Mouse (Mus musculus) thymus, adult 18-20 months (tissue): ENCODE results near the gene Fmnl3.

Experiments used
- DNase-seq, 2 experiments: peaks; one replicate each; pipeline ENCODE4 v3.0.0; 2022; ENCODE audit warnings: mixed read lengths in 2 of 2

Fmnl3 gene

DNA sequence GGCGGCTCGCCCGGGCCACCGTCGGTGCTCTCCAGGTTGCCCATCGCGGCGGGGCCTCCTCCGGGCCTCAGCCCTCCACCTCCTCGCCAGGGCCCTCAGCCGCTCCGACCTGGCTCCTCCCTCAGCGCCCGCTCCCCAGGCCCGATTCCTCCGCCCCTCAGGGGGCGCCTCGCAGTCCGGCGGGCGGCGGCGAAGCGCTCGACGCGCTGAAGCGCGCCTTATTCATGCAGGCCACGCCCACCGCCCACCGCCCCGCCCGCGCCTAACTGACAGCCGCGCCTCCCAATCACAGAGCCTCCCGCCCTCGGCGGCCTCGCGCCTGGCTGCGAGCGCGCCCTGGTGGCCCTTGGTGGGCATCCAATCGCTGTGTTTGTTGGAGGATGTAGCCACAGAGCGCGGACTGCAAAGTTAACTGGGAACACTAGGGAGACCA is at the start of gene Fmnl3:
Gene Fmnl3 (minus strand): TSS at position 224 of the 433 bp plus-strand sequence.
- DNase-seq: peak; percentile 91

DNA sequence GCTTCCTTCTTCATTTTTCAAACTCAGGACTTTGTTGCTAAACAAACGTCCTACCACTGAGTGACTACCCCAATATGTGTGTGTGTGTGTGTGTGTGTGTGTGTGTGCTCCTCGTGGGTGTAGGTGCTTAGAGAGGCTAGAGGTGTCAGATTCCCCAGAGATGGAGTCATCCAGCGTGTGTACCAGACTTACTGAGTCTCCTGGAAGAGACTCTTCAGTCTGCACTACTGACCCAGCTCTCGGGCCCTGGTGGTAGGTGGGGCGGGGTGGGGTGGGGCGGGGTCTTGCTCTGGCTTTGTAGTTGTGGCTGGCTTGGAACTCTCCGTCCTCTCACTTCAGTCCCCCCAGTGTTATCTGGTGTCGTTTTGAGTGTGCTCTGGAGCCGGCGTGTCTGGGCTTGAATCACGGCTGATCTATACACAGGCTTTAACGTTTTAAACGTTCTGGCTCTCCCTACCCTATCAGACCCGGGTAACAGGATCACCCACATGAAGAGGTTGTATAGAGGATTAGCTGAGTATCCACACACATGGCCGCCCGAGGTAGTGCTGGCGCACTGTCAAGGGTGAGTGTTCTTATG is 47.5 kb upstream of the Fmnl3 start:
- no peak for DNase-seq

DNA sequence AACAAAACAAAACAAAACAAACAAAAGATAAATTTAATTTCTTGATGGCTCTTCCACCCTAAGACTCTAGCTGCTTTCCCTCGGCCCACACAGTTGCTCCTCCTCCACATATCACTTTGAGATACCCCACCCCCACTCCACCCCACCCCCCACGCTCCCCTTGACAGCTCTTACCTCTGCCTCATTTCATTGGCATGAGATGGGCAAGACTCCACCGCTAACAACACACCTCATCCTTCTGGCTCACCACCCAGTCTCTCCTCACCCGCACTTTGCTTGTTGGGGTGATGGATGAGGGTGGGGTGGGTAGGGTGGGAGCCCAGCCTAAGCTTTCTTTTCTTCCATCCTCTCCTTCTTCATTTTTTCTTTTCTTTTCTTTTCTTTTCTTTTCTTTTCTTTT is 46.7 kb upstream of the Fmnl3 start:
- DNase-seq: no peak

GRCm38 (mm10) chr15:99416348-99416882 is 46.1 kb upstream of the Fmnl3 start:
- peak; percentile 39 to 45 for DNase-seq

- DNase-seq: no peak
Measured at GRCm38 (mm10) chr15:99415793-99416192, 45.5 kb upstream of the Fmnl3 start.

DNA sequence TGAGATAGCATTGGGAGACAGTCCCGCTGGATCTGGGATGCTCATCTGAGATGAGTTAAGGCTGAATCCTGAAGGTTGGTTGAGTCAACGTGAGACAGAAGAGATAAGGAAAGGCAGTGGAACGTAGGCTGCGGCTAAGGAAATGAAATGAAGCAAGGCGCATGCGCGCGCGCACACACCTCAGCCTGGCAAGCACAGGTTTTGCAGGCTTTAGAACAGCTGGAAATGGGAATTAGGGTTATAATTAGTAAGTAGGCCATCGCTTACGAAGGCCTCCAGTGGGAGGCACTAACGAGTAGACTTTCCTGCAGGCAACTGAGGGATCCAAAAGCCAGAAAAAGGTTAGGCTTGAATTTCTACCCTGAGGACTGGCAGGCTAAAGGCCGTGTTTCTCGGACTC is 41.5 kb upstream of the Fmnl3 start:
- DNase-seq: no peak

GRCm38 (mm10) chr15:99408845-99409244 is 38.6 kb upstream of the Fmnl3 start:
- no peak for DNase-seq

DNA sequence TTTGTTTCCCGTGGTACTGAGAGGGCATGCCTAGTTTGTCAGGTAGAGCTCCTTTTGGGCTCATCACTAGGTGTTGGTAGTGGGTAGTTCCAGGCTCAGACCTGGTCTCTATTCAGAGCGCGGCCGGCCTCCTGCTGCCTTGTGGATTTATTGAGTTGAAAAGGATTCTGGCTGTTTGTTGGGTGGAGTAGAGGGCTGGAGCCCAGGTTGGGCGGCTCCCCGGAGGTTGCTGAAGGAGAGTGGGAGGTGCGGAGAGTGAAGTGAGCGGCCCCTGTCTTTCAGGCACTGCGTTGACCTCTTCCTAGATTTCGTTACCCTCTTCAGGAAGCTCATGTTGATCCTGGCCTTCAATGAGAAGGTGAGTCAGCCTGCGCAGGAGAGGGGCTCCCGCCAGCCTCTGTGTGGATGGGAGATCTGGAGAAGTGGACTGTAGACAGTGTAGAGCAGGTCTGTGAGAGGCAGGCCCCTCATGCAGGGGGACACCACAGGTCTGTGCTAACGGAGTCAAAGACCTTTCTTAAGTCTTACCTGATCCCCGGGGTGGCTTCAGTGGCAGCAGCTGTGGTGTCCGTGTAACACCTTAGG is 36.8 kb upstream of the Fmnl3 start:
- DNase-seq: no peak

GRCm38 (mm10) chr15:99405150-99405549 is 34.9 kb upstream of the Fmnl3 start:
- no peak for DNase-seq

- DNase-seq: no peak
Measured at GRCm38 (mm10) chr15:99403159-99403889, 33.0 kb upstream of the Fmnl3 start.

DNA sequence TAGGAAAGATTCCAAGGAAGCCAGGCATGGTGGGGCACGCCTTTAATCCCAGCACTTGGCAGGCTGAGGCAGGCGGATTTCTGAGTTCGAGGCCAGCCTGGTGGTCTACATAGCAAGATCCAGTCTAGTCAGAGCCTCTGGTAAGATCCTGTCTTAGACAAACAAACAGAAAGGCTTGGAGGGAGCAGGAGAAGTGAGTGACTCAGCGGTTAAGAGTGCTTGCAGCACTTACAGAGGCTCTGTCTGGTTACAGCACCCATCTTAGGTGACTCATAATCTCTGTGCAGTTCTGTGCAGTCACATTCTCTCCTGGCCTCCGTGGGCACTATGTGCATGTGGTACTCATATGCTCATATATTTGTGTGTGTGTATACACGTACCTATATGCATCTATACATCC is 30.3 kb upstream of the Fmnl3 start:
- no peak for DNase-seq

- no peak for DNase-seq
Measured at GRCm38 (mm10) chr15:99399503-99400245, 29.4 kb upstream of the Fmnl3 start.

- DNase-seq: no peak
Measured at GRCm38 (mm10) chr15:99397622-99398021, 27.3 kb upstream of the Fmnl3 start.

DNA sequence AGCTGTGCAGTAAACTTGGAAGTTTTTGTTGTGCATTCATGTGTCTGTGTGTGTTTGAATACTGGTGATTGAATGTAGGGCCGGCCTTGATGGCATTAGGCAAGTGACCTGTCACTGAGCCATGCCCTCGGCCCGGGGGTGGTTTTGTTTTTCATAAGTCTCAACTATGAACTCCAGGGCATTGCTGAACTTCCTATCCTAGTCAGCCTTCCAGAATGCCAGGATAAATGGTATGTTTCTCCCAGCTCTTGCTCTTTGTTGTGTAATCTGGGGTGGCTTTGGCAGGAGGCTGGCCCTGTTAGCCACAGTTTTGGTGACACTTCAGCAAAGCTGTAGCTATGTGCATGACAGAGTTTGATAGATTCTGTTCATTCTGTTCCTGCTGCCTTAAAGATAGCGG is 26.6 kb upstream of the Fmnl3 start:
- no peak for DNase-seq

GRCm38 (mm10) chr15:99396462-99396861 is 26.2 kb upstream of the Fmnl3 start:
- DNase-seq: no peak

- DNase-seq: peak in 1 of 2 experiments; percentile 36
Measured at GRCm38 (mm10) chr15:99393386-99394252, 23.3 kb upstream of the Fmnl3 start.

GRCm38 (mm10) chr15:99392486-99393385 is 22.5 kb upstream of the Fmnl3 start, which contains the start of gene Tmbim6:
Gene Tmbim6 (plus strand): TSS chr15:99392882.
- DNase-seq: peak; percentile 98 to 100

DNA sequence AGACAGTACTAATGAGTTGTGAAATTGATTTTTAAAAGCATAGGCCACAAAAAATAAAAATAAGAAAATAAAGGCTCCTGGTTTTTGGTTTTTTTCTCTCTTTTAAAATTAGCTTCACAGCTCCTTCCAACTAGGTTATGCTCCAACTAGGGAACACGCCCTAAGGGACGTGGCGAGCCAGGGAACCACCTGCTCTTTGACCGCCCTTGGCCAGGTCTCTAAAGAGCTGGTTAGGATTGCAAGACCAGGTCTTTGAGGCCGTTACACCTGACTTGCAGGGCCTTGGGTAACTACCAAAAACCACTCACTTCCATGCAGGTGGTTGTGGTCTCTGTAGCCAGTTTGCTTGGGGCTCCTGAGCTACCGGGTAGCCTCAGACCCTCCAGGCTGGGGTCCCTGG is 21.7 kb upstream of the Fmnl3 start:
- no peak for DNase-seq

- no peak for DNase-seq
Measured at GRCm38 (mm10) chr15:99390472-99391401, 20.5 kb upstream of the Fmnl3 start.

- DNase-seq: no peak
Measured at GRCm38 (mm10) chr15:99387976-99388375, 17.7 kb upstream of the Fmnl3 start.
